Mouse (Mus musculus) cerebellum, postnatal 10 days (tissue): ENCODE measurements at regions not wholly inside any gene's neighbourhood (a gene's known extent, or its start where the extent isn't known, plus 50 kb on each side); places are given as distances from the start of the nearest gene placed in this dataset.

Experiments
- DNase-seq, 2 experiments: peaks; one replicate each; pipeline ENCODE4 v3.0.0; 2021; ENCODE audit warnings: mixed read lengths in 2 of 2

GRCm38 (mm10) chr11:19073265-19073664 lies 54.5 kb upstream of the Meis1 start:
- no peak for DNase-seq

- DNase-seq, result peak in 1 of 2 experiments; percentile 25
These were observed 55.2 kb upstream of the Meis1 start for GRCm38 (mm10) chr11:19073887-19074564.

- peak in 1 of 2 experiments; percentile 13 for DNase-seq
These were observed 72.5 kb upstream of the Meis1 start for GRCm38 (mm10) chr11:19091101-19091857.

GRCm38 (mm10) chr11:19092967-19093745 lies 74.4 kb upstream of the Meis1 start:
- DNase-seq, result no peak

- DNase-seq, result no peak
These were observed 75.0 kb upstream of the Meis1 start for GRCm38 (mm10) chr11:19093749-19094148.

GRCm38 (mm10) chr11:19094183-19094582 lies 75.4 kb upstream of the Meis1 start:
- DNase-seq, result no peak

- DNase-seq, result no peak
These were observed 84.3 kb upstream of the Meis1 start for GRCm38 (mm10) chr11:19102981-19103568.

GRCm38 (mm10) chr11:19107180-19107579 lies 88.4 kb upstream of the Meis1 start:
- peak in 1 of 2 experiments; percentile 31 for DNase-seq

GRCm38 (mm10) chr11:19109055-19109454 lies 90.3 kb upstream of the Meis1 start:
- DNase-seq, result no peak

- DNase-seq, result peak; percentile 27 to 39
These were observed 93.3 kb upstream of the Meis1 start for GRCm38 (mm10) chr11:19111916-19112575.

GRCm38 (mm10) chr11:19117121-19117520 lies 98.3 kb upstream of the Meis1 start:
- no peak for DNase-seq

GRCm38 (mm10) chr11:19118258-19118657 lies 99.5 kb upstream of the Meis1 start:
- no peak for DNase-seq

- no peak for DNase-seq
These were observed 101.4 kb upstream of the Meis1 start for GRCm38 (mm10) chr11:19119927-19120827.

GRCm38 (mm10) chr11:19120871-19121270 lies 102.1 kb upstream of the Meis1 start:
- DNase-seq, result peak in 1 of 2 experiments; percentile 13

- DNase-seq, result no peak
These were observed 116.7 kb upstream of the Meis1 start for GRCm38 (mm10) chr11:19135375-19136050.

GRCm38 (mm10) chr11:19138423-19138822 lies 119.6 kb upstream of the Meis1 start:
- DNase-seq, result peak; percentile 19 to 49

GRCm38 (mm10) chr11:19138831-19139230 lies 120.0 kb upstream of the Meis1 start:
- no peak for DNase-seq

GRCm38 (mm10) chr11:19143267-19144000 lies 124.6 kb upstream of the Meis1 start:
- peak; percentile 20 to 34 for DNase-seq

- DNase-seq, result no peak
These were observed 125.7 kb upstream of the Meis1 start for GRCm38 (mm10) chr11:19144506-19144905.

GRCm38 (mm10) chr11:19145263-19145662 lies 126.5 kb upstream of the Meis1 start:
- DNase-seq, result no peak
